Mouse (Mus musculus) forebrain, embryonic 12.5 days (tissue): Measurements from ENCODE around the gene Ly6g5c. TPM values are rescaled to one million over a fixed set of nuclear protein-coding genes. Genes with fewer than 3 reads are reported as not detected.

ENCODE experiments used
- ATAC-seq: fragments of 200-750 bp; cut with Nextera tagmentation; 2 replicates; pipeline ENCODE4 v1.8.0; 2017; ENCODE audit warnings: moderate TSS enrichment; ENCODE audit not compliant: low FRiP score
- H3K27ac ChIP-seq: fragments of 300-500 bp; sonication (generic); 2 replicates; pipeline ENCODE4 v1.5.1; 2016; ENCODE audit warnings: mild to moderate bottlenecking
- H3K27me3 ChIP-seq: fragments of 300-500 bp; sonication (generic); 2 replicates; pipeline ENCODE4 v1.6.1; 2016; ENCODE audit warnings: mild to moderate bottlenecking
- H3K36me3 ChIP-seq: fragments of 300-500 bp; sonication (generic); replicated peaks from 2 replicates; pipeline ENCODE4 v1.6.1; 2016; ENCODE audit warnings: mild to moderate bottlenecking
- H3K4me1 ChIP-seq: fragments of 300-500 bp; sonication (generic); 2 replicates; pipeline ENCODE4 v1.6.1; 2016
- H3K4me2 ChIP-seq: fragments of 300-500 bp; sonication (generic); 2 replicates; pipeline ENCODE4 v1.6.1; 2016; ENCODE audit warnings: mild to moderate bottlenecking, moderate library complexity
- H3K4me3 ChIP-seq: fragments of 300-500 bp; sonication (generic); replicated peaks from 2 replicates; pipeline ENCODE4 v1.5.1; 2016; ENCODE audit warnings: mild to moderate bottlenecking
- H3K9ac ChIP-seq: fragments of 300-500 bp; sonication (generic); 2 replicates; pipeline ENCODE4 v1.6.1; 2016; ENCODE audit warnings: mild to moderate bottlenecking
- H3K9me3 ChIP-seq: fragments of 300-500 bp; sonication (generic); 2 replicates; pipeline ENCODE4 v1.6.1; 2016
- WGBS: fragments of 180-500 bp; shearing (Covaris S2); methylation state at CpG from one replicate; pipeline ENCODE4 v1.1.7; 2016; 5-methylcytosine and 5-hydroxymethylcytosine counted together
- polyA plus RNA-seq: library from polyadenylated mRNA; unstranded; fragments of >200 nt; fragmentation: Nextera tagmentation; extraction: Ambion mirVana; gene quantifications from 2 replicates; pipeline ENCODE4 v1.2.1, GENCODE M21; 2016

Gene Ly6g5c
- polyA plus RNA-seq, 1 experiment from 2014 or later, result not detected

GRCm38 (mm10) chr17:35068213-35068914 is 39.7 kb upstream of the Ly6g5c start:
- Histone ChIP-seq H3K4me3 (no peak overlapping the region), H3K9me3 (no peaks in the 10 kb centered on the region), H3K36me3 (0 out of 2 replicates have a peak, but pooled peaks cover 4% of the 10 kb centered on the region), H3K27me3 (peaks cover 53% of the 10 kb centered on the region), H3K27ac (no peak overlapping the region), H3K9ac (no peak overlapping the region), H3K4me1 (peaks cover 21% of the 10 kb centered on the region), H3K4me2 (no peak overlapping the region)
- WGBS, result 90% methylated on average over 17 of the region's 17 CpGs
- no peak for ATAC-seq

GRCm38 (mm10) chr17:35070556-35071229 is 37.4 kb upstream of the Ly6g5c start:
- Histone ChIP-seq H3K9ac (no peak overlapping the region), H3K4me1 (peaks cover 2% of the 10 kb centered on the region; the same call in 1 of the 2 replicates), H3K4me2 (no peak overlapping the region), H3K9me3 (no peaks in the 10 kb centered on the region), H3K27ac (no peak overlapping the region), H3K27me3 (peaks cover 37% of the 10 kb centered on the region), H3K4me3 (no peak overlapping the region), H3K36me3 (no peaks in the 10 kb centered on the region)
- no peak for ATAC-seq
- WGBS, result 61% methylated on average over 6 of the region's 6 CpGs

GRCm38 (mm10) chr17:35071454-35071853 is 36.6 kb upstream of the Ly6g5c start:
- 88% methylated on average over 9 of the region's 9 CpGs for WGBS
- H3K27me3 ChIP-seq, result peaks cover 29% of the 10 kb centered on the region
- no peak overlapping the region for H3K27ac ChIP-seq
- no peak overlapping the region for H3K9ac ChIP-seq
- no peak overlapping the region for H3K4me2 ChIP-seq
- H3K4me1 ChIP-seq, result peaks cover 4% of the 10 kb centered on the region
- H3K9me3 ChIP-seq, result no peaks in the 10 kb centered on the region
- ATAC-seq, result no peak
- no peak overlapping the region for H3K4me3 ChIP-seq
- no peaks in the 10 kb centered on the region for H3K36me3 ChIP-seq

- peaks cover 21% of the 10 kb centered on the region for H3K4me1 ChIP-seq
- H3K4me3 ChIP-seq, result no peak overlapping the region
- no peak overlapping the region for H3K27ac ChIP-seq
- no peaks in the 10 kb centered on the region for H3K9me3 ChIP-seq
- no peak overlapping the region for H3K4me2 ChIP-seq
- no peak overlapping the region for H3K9ac ChIP-seq
- ATAC-seq, result no peak
- 65% methylated on average over 17 of the region's 17 CpGs for WGBS
- peaks cover 36% of the 10 kb centered on the region for H3K27me3 ChIP-seq
- H3K36me3 ChIP-seq, result no peaks in the 10 kb centered on the region
Measured at GRCm38 (mm10) chr17:35074097-35074496, 34.0 kb upstream of the Ly6g5c start.

GRCm38 (mm10) chr17:35076507-35077176 is 31.4 kb upstream of the Ly6g5c start, which contains the start of gene Ly6g6e:
Gene Ly6g6e, plus strand, starts transcription at chr17:35076902.
- Histone ChIP-seq H3K9me3 (no peaks in the 10 kb centered on the region), H3K4me1 (peaks cover 21% of the 10 kb centered on the region), H3K9ac (peak within 1 kb of the TSS; percentile 22; the same call in 1 of the 2 replicates), H3K4me2 (peak within 1 kb of the TSS; percentile 39), H3K36me3 (no peaks in the 10 kb centered on the region), H3K27me3 (peaks cover 33% of the 10 kb centered on the region; the same call in 1 of the 2 replicates), H3K4me3 (peak within 1 kb of the TSS; percentile 14; the same call in 1 of the 2 replicates), H3K27ac (no peak within 1 kb of the TSS)
- 23% methylated on average over 10 of the region's 10 CpGs for WGBS
- ATAC-seq, result no peak

GRCm38 (mm10) chr17:35077285-35077684 is 30.8 kb upstream of the Ly6g5c start:
- ATAC-seq, result no peak
- Histone ChIP-seq H3K4me1 (peaks cover 21% of the 10 kb centered on the region), H3K27ac (no peak overlapping the region), H3K27me3 (peaks cover 33% of the 10 kb centered on the region; the same call in 1 of the 2 replicates), H3K4me3 (no peak overlapping the region), H3K36me3 (no peaks in the 10 kb centered on the region), H3K9me3 (no peaks in the 10 kb centered on the region), H3K9ac (peak overlapping the region; percentile 22; the same call in 1 of the 2 replicates), H3K4me2 (peak overlapping the region; percentile 39)
- 41% methylated on average over 2 of the region's 2 CpGs for WGBS

- peaks cover 35% of the 10 kb centered on the region; the same call in 1 of the 2 replicates for H3K27me3 ChIP-seq
- peaks cover 21% of the 10 kb centered on the region for H3K4me1 ChIP-seq
- H3K4me2 ChIP-seq, result peak within 1 kb of the TSS; percentile 39
- H3K36me3 ChIP-seq, result no peaks in the 10 kb centered on the region
- no peaks in the 10 kb centered on the region for H3K9me3 ChIP-seq
- H3K4me3 ChIP-seq, result peak within 1 kb of the TSS; percentile 14; the same call in 1 of the 2 replicates
- WGBS, result 11% methylated on average over 14 of the region's 14 CpGs
- H3K27ac ChIP-seq, result no peak within 1 kb of the TSS
- no peak for ATAC-seq
- H3K9ac ChIP-seq, result peak within 1 kb of the TSS; percentile 22; the same call in 1 of the 2 replicates
Measured at GRCm38 (mm10) chr17:35077786-35078233, 30.3 kb upstream of the Ly6g5c start, which contains the start of gene Ly6g6d. Gene Ly6g6d, minus strand, starts transcription at chr17:35078065.

GRCm38 (mm10) chr17:35079778-35080177 is 28.3 kb upstream of the Ly6g5c start:
- no peak overlapping the region for H3K9ac ChIP-seq
- H3K9me3 ChIP-seq, result no peaks in the 10 kb centered on the region
- H3K27me3 ChIP-seq, result peaks cover 33% of the 10 kb centered on the region; the same call in 1 of the 2 replicates
- peaks cover 21% of the 10 kb centered on the region for H3K4me1 ChIP-seq
- H3K36me3 ChIP-seq, result no peaks in the 10 kb centered on the region
- 70% methylated on average over 9 of the region's 9 CpGs for WGBS
- no peak for ATAC-seq
- no peak overlapping the region for H3K4me2 ChIP-seq
- no peak overlapping the region for H3K4me3 ChIP-seq
- H3K27ac ChIP-seq, result no peak overlapping the region

GRCm38 (mm10) chr17:35080248-35080647 is 27.8 kb upstream of the Ly6g5c start:
- H3K4me3 ChIP-seq, result no peak overlapping the region
- no peaks in the 10 kb centered on the region for H3K9me3 ChIP-seq
- H3K27me3 ChIP-seq, result peaks cover 34% of the 10 kb centered on the region; the same call in 1 of the 2 replicates
- H3K27ac ChIP-seq, result no peak overlapping the region
- H3K4me2 ChIP-seq, result no peak overlapping the region
- no peaks in the 10 kb centered on the region for H3K36me3 ChIP-seq
- WGBS, result 69% methylated on average over 6 of the region's 6 CpGs
- no peak overlapping the region for H3K9ac ChIP-seq
- ATAC-seq, result no peak
- peaks cover 21% of the 10 kb centered on the region for H3K4me1 ChIP-seq

- Histone ChIP-seq H3K27ac (no peak overlapping the region), H3K4me3 (no peak overlapping the region), H3K9me3 (no peaks in the 10 kb centered on the region), H3K27me3 (peaks cover 35% of the 10 kb centered on the region; the same call in 1 of the 2 replicates), H3K4me2 (no peak overlapping the region), H3K9ac (no peak overlapping the region), H3K36me3 (no peaks in the 10 kb centered on the region), H3K4me1 (peaks cover 21% of the 10 kb centered on the region)
- no peak for ATAC-seq
- 75% methylated on average over 4 of the region's 4 CpGs for WGBS
Measured at GRCm38 (mm10) chr17:35080710-35081109, 27.4 kb upstream of the Ly6g5c start.

GRCm38 (mm10) chr17:35082841-35083576 is 25.1 kb upstream of the Ly6g5c start:
- WGBS, result 85% methylated on average over 16 of the region's 16 CpGs
- no peak overlapping the region for H3K4me3 ChIP-seq

More at GRCm38 (mm10) chr17:35082841-35083576, 25.1 kb upstream of the Ly6g5c start:
- Histone ChIP-seq H3K4me2 (no peak overlapping the region), H3K27me3 (peaks cover 20% of the 10 kb centered on the region; the same call in 1 of the 2 replicates), H3K4me1 (peaks cover 2% of the 10 kb centered on the region; the same call in 1 of the 2 replicates), H3K36me3 (no peaks in the 10 kb centered on the region), H3K9me3 (no peaks in the 10 kb centered on the region), H3K9ac (no peak overlapping the region), H3K27ac (no peak overlapping the region)
- no peak for ATAC-seq
